Mouse (Mus musculus) E14TG2a.4 (cell line): ENCODE measurements at regions not wholly inside any gene's neighbourhood (a gene's known extent, or its start where the extent isn't known, plus 50 kb on each side); places are given as distances from the start of the nearest gene placed in this dataset.

ENCODE experiments used
- CTCF ChIP-seq: conservative IDR thresholded peaks from 2 replicates; pipeline ENCODE4 v1.5.1; 2014; ENCODE audit warnings: low read length
- NANOG ChIP-seq: IDR thresholded peaks from 2 replicates; pipeline ENCODE4 v1.6.1; 2014; ENCODE audit warnings: borderline replicate concordance, low read length, mixed read lengths
- POU5F1 ChIP-seq: IDR thresholded peaks from 2 replicates; pipeline ENCODE4 v1.6.1; 2014; ENCODE audit warnings: low read length, borderline replicate concordance

DNA sequence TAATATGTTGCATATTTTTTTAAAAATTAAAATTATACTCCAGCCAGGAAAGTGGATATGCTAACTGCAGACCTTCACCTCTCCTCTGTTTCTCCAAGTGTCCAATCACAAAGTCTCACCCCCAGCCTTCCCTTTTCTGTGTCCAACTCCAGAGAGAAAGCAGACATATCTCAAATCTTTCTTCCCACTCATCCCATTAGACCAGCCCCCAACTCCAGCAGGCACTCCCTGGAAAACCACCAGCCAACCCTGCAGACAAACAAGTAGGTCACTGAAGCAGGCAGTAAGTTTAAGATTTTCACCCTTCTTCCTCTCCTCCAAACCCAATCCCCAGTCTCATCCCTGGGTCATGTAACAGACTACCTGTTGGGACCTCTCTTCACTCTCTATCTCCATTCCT lies 94.2 kb upstream of the Ptgfr start:
- TF ChIP-seq CTCF (no peak), POU5F1 (no peak), NANOG (no peak)
